Mouse (Mus musculus): ENCODE data around the gene Lpar1. TPM values are rescaled to one million over a fixed set of nuclear protein-coding genes. Genes with fewer than 3 reads are reported as not detected.
"Not testable (repeated sequence)": the region's sequence is repeated elsewhere in the genome, so short reads cannot be mapped to it uniquely, and the experiment has no call there.

Gene Lpar1
- total RNA-seq, 2 experiments from 2014 or later, result 14.8 to 15.4 TPM

- no peak for DNase-seq
Observed at GRCm38 (mm10) chr4:58545888-58546432, 7.7 kb downstream of the Lpar1 start.

DNA sequence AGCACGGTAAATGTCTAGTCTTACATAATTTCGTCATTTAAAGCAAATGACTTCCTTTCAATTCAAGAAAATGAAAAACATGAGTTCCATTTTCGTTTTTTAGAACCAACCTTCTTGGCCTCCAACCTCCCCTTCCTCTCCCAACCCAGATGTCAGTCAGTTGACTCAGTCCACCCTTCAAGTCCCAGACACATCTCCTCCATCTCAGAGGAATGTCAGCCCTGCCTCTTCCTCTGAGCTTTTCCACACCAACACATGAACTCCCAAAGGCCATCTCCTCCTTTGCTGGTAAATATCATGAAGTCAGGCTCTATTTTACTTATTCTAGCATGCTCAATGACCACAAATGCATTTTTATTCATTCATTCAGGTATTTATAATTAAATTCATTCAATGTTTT is 10.5 kb downstream of the Lpar1 start:
- no peak for DNase-seq

DNA sequence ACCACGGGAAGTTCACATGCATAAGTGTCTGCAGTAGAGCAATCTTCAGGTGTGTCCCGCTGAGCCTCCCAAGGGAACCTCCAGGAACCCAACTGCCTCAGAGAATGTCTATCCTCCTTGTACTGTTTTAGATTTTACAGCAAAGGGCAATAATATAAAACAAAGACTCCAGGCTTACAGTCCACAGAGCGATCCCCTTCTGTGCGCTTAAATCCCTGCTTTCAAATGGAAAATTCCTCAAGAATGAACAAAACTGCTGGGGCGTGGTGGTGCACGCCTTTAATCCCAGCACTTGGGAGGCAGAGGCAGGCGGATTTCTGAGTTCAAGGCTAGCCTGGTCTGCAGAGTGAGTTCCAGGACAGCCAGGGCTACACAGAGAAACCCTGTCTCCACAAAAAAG is 11.0 kb downstream of the Lpar1 start:
- not testable (repeated sequence) for DNase-seq

- no peak for DNase-seq
Observed at GRCm38 (mm10) chr4:58540841-58541240, 12.9 kb downstream of the Lpar1 start.

GRCm38 (mm10) chr4:58540385-58540784 is 13.3 kb downstream of the Lpar1 start:
- no peak for DNase-seq

DNA sequence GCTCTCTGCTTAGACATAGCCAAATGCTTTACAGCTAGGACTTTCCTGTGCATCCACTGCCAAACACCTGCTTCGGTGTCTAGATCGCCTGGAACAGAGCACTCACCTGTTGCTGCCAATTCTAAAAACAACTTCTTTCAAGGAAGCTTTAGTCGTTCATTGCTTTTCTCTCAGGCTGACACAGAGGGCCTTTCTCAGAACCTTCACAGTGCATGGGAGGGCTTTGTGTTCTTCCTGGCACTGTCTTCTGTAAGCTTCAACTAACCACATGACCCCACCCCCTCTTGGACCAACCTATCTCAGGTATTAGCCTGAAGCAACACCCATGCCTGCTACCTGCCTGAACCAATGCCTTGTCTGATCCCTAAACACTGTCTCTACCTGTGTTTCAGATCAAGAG is 15.0 kb downstream of the Lpar1 start:
- no peak for DNase-seq

DNA sequence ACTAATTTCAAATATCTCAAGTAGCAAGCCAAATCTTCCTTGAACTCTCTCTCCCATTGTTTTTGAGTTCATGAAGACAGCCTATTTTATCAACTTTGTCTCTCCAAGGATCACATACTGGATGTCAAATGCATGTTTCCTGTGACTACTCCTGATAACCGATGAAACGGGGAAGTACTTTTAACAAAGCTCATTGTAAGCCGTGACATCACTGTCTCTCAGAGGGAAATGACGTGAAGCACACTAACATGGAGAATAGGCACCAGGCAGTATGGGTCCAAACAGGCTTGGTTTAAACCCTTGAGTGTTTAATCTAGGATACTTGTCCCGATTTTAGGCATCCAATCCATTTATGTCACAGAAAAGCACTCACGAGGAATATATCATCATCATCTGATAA is 17.9 kb downstream of the Lpar1 start:
- DNase-seq, result no peak

DNA sequence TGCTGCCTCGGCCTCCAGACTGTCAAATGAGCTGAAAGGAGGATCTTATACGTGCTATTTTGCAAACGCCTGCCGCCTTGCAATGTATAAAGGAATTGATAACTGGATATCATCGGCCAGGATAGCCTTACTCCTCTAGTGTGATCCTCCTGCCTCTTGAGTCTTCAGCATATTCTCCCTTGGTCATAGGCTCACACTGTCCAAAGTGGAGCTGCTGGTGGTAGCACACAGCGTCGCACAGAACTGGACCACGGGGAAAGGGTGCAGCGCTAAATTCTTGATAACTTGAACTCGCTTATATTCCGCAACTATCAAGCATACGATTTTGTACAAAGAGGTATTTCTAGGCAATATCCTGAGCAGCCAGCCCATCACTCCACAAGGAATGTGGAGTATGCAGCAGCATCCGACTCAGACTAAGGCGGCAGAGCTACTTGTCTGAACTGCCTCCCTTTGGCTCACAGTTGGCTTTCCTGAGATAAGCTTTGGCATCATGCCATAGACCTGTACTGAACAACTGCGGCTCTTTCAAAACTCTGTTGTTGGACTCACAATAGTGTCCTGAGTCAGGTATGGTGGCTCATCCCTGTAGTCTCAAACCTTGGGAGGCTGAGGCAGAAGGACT is 18.9 kb downstream of the Lpar1 start:
- no peak for DNase-seq

DNA sequence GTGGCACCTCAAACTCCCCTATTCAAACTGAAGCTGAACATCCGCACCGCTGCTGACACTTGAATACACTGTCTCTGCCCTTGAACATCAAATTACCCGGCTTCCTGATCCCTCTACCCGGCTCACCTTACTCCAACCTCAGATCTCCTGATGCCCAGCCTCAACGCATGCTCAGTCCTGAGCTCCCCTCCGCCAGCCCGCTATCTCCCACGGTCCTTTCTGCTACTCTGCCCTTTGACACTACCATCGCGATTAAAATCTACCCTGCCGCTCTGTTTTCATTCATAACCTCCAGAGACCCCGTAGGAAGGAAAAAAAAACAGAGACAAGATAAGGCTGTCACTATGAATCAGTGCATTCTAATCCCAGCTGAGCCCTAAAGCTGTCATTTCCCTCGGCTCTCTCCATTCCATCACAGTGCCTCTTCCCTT is 19.5 kb downstream of the Lpar1 start:
- DNase-seq, result no peak

DNA sequence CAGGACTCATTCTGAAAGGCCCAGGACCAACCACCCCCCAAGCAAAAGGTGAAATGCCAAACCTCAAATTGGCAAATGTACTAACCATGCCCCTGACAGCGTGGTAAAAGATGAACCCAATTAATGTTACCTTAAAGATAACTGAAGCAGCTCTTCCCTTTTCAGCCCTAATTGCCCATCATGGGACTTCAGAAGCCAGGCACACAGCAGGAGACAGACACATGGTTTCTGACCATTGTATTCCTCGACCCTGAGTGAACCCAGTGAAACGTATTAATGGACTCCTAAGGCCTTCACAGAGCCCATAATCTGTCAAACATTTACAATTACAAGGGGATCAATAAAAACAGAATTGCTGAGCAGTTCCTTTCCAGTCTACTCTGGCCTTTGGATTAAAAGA is 20.2 kb downstream of the Lpar1 start:
- DNase-seq, result no peak

- no peak for DNase-seq
Observed at GRCm38 (mm10) chr4:58532326-58532725, 21.4 kb downstream of the Lpar1 start.

DNA sequence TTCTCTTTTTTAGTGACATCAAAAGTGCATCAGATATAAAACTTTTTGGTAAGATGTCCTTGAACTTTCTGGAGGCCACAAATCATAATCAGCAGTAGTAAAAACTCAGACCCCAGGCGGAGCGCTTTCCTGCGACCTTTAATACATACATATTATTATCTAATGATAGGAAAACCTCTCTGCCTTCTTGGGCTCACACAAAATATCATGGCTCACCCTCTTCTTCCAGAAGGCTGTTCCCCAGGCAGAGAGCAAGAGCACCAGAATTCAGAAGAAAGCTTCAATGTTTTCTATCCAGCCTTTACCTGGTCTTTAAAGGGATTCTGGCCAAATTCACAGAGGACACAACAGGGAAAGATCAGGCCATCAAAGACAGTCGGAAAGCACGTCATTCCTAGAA is 23.0 kb downstream of the Lpar1 start:
- DNase-seq, result no peak

GRCm38 (mm10) chr4:58530279-58530678 is 23.4 kb downstream of the Lpar1 start:
- no peak for DNase-seq

DNA sequence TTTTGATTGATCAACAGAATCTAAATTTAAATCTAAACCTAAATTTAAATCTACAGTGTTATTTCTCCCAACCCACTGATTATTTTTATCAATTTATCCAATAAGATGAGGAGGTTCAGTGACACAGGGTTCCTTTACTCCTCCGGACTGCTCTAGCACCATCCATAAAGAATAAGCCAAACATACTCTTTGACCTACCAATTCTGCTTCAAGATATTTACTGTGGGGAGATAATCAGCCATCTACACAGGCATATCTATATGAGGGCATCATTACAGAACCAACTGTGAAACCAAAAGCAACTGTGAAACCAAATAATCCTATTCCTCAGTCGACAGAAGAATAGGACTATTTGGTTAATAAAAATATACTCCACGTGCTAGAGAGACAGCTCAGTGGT is 25.8 kb downstream of the Lpar1 start:
- DNase-seq, result no peak

DNA sequence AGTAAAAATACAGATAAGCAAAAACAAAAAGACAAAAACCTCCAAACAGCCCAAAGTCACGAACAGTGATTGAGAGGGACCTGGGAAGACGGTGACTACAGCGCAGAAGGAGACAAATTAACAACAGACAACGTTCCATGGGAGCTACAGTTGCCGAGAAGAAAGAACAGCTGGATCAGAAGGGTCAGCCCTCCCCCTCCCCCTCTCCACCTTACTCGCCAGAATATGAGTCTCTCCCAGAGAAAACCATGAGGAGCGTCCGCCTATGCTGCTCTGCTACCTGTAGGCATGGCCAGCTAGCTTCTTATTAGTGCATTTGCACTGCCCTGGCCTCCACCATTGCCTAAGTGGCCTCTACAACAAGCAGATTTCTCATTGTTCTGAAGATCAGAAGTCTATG is 32.6 kb downstream of the Lpar1 start:
- DNase-seq, result no peak

- DNase-seq, result no peak
Observed at GRCm38 (mm10) chr4:58520531-58520930, 33.2 kb downstream of the Lpar1 start.

DNA sequence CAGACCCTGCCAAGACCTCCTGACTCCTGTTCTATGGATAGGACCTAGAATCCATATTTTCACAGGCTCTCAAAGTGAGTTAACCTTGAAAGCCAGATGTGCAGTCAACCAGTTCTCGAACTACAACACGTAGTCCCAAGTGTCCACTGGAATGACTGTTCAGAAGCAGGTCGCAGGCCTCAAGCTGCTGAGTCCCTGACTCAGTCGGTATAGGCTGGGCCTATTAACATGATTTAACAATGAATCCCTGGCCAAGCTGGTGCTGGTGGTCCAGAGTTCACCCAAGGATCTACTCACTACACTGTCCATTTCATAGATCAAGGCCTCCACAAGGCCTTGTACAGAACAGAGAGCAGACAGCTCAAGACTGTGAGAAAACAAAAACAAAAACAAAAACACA is 33.8 kb downstream of the Lpar1 start:
- no peak for DNase-seq

DNA sequence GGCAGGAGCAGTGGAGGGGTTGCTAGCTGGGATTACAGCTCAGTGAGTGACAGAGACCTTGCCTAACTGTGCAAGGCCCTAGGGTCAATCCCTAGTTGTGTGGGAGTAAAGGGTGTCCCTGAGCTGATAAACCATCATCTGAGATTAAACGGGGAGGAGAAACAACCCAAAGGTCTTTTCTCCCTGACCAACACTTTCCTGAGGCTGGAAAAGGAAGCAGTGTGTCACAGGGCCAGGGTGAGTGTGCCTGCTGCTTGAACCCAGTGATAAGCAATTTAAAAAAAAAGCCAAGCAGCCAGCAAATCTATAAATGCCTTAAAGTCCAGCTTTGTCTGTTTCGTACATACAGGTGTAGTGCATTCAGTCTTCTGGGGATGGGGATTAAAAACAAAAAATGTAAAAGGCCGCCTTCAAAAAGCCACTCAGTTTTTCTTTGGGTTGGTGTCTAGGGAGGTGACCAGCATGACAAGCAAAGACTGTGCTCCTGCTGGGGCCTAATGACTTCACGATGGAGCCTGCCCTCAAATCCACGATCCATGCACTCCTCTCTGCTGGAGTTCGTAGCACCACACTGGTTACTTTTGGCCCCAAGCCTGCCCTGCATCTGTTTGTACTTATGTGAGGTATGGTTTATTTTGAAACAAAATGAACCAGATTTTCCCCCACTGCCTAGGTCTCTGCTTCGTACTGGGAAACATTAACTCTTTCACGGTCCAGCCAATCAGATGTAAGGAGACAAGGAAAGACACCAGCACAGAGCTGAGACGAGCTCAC is 35.3 kb downstream of the Lpar1 start:
- DNase-seq, result no peak

- DNase-seq, result no peak
Observed at GRCm38 (mm10) chr4:58516810-58517209, 36.9 kb downstream of the Lpar1 start.

DNA sequence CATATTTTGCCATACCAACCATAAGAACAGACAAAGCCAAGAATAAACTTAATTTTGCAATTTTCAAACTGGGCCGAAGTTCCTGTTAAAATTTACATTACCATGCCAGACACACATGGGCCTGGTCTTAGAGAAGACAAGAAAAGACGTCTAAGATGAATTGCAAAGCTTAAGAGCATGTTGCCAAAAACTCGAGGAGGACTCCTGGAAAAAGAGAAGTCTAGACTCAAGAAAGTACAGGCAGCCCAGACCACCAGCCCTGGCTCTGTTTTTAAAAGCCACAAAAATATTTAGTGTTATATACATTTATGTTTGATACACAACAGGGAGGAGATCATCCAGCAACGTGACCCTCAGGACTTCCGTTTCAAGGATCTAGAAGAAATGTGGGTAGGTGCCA is 37.5 kb downstream of the Lpar1 start:
- DNase-seq, result no peak

- DNase-seq, result no peak
Observed at GRCm38 (mm10) chr4:58511554-58511953, 42.1 kb downstream of the Lpar1 start.

- DNase-seq, result no peak
Observed at GRCm38 (mm10) chr4:58508833-58509232, 44.9 kb downstream of the Lpar1 start.

DNA sequence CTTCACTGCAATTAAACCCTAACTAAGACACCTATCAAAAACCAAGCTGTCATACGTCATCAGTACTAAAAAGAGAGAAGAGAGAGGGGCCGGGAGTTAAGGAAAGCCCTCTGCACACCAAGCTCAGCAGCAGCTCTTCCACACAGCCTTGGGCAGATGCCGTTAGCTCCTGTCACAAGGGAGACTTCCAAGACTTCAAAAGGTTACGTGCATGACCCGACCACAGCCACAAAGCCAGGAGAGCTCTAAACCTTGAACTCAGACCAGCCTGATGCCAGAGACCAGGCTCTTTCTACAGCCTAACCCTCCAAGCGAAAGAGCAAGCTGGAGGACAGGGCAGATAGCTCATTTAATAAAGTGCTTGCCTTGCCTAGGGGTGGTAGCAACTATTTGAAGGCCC is 46.2 kb downstream of the Lpar1 start:
- DNase-seq, result no peak
